Mouse (Mus musculus) E14TG2a.4 (cell line): ENCODE data around the gene Nenf.

ENCODE experiments used
- CTCF ChIP-seq: conservative IDR thresholded peaks from 2 replicates; pipeline ENCODE4 v1.5.1; 2014; ENCODE audit warnings: low read length
- POU5F1 ChIP-seq: IDR thresholded peaks from 2 replicates; pipeline ENCODE4 v1.6.1; 2014; ENCODE audit warnings: low read length, borderline replicate concordance

DNA sequence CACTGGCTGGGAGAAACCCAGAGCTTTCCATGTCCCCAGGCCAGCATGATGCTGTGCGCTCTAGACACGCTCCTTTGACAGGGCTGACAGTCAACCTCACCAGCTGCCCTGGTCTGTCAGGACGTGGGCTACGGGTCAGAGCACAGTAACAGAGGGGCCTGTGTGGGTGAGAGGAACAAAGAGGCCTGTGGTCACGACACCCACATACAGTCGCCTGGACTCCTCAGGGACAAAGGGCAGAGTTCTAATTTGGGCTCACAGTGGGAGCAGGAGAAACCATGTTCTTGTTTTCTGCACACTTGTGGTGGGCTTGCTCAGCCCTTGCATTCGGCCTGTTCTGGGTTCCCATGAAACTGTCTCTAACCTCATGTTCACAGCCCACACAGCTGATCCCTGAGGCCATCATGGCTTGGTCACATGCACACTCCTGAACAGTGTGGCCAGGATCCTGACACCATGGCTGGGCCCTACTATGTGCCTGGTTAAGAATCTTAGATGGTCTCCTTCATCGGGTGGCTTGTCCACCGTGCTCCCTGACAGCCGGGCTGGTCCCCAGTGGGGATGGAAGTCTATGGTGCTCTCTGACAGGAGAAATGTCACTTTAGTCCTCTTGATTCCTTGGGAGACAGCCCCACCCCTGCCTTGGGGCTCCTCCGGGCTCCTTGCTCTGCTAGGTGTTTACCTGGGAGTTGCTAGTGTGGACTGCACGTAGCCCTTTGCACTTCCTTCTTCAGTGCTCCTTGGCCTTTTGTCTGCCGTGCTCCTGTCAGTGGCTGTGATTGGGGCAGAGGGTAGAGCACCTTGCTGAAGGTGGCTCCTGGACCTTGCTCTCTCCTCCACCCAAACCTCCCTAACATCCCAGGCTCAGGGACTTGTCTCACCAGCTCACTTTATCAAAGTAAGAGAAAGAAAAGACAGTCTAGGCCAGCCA is 34.6 kb downstream of the Nenf start:
- TF ChIP-seq CTCF (no peak), POU5F1 (no peak)
